Mouse (Mus musculus) limb, embryonic 14.5 days (tissue): Measurements from ENCODE around the gene Prtn3. TPM values are rescaled to one million over a fixed set of nuclear protein-coding genes. Genes with fewer than 3 reads are reported as not detected.

Source experiments
- ATAC-seq: fragments of 200-750 bp; cut with Nextera tagmentation; 2 replicates; pipeline ENCODE4 v1.8.0; 2017; ENCODE audit warnings: low read depth, moderate number of reproducible peaks, moderate TSS enrichment; ENCODE audit not compliant: low FRiP score
- DNase-seq: peaks from one replicate; pipeline ENCODE4 v3.0.0-alpha.2; 2015; ENCODE audit warnings: low spot score
- H3K27ac ChIP-seq: fragments of 300-500 bp; sonication (generic); replicated peaks from 2 replicates; pipeline ENCODE4 v1.5.1; 2014; ENCODE audit warnings: low read depth, mild to moderate bottlenecking, low read length, moderate library complexity, mixed read lengths
- H3K27me3 ChIP-seq: fragments of 300-500 bp; sonication (generic); 2 replicates; pipeline ENCODE4 v1.6.1; 2014; ENCODE audit warnings: low read length, mixed read lengths; ENCODE audit not compliant: control insufficient read depth, insufficient read depth
- H3K36me3 ChIP-seq: fragments of 300-500 bp; sonication (generic); 2 replicates; pipeline ENCODE4 v1.6.1; 2014; ENCODE audit warnings: mild to moderate bottlenecking, low read length, moderate library complexity, mixed read lengths; ENCODE audit not compliant: control insufficient read depth, insufficient read depth
- H3K4me1 ChIP-seq: fragments of 300-500 bp; sonication (generic); 2 replicates; pipeline ENCODE4 v1.6.1; 2014; ENCODE audit warnings: antibody characterized with exemption, low read length, mixed read lengths; ENCODE audit not compliant: control insufficient read depth, insufficient read depth
- H3K4me2 ChIP-seq: fragments of 300-500 bp; sonication (generic); replicated peaks from 2 replicates; pipeline ENCODE4 v1.6.1; 2014; ENCODE audit warnings: low read depth, mild to moderate bottlenecking, low read length, moderate library complexity; ENCODE audit not compliant: severe bottlenecking
- H3K4me3 ChIP-seq: fragments of 300-500 bp; sonication (generic); replicated peaks from 2 replicates; pipeline ENCODE4 v1.5.1; 2014; ENCODE audit warnings: low read length
- H3K9ac ChIP-seq: fragments of 300-500 bp; sonication (generic); 2 replicates; pipeline ENCODE4 v1.6.1; 2014; ENCODE audit warnings: mild to moderate bottlenecking, low read depth, low read length, moderate library complexity; ENCODE audit not compliant: severe bottlenecking
- H3K9me3 ChIP-seq: fragments of 300-500 bp; sonication (generic); 2 replicates; pipeline ENCODE4 v1.6.1; 2016; ENCODE audit warnings: low read length; ENCODE audit not compliant: control insufficient read depth
- POLR2A ChIP-seq: fragments of 200-500 bp; IDR thresholded peaks from 2 replicates; pipeline ENCODE4 v1.8.0; 2012; ENCODE audit warnings: inconsistent platforms, mild to moderate bottlenecking, moderate library complexity, borderline replicate concordance; ENCODE audit not compliant: insufficient read depth, insufficient read length; ENCODE audit errors: extremely low read depth
- WGBS: fragments of 180-500 bp; shearing (Covaris S2); extraction: QIAGEN DNeasy Blood & Tissue Kit; methylation state at CpG from one replicate; pipeline ENCODE4 v1.1.7; 2014; 5-methylcytosine and 5-hydroxymethylcytosine counted together
- polyA plus RNA-seq, 2 experiments: library from polyadenylated mRNA; depleted of rRNA in 1 of 2; stranded (reverse) in 1 of 2; unstranded in 1 of 2; fragments of >200 nt; fragmentation: Nextera tagmentation in 1 of 2; extraction: Ambion mirVana in 1 of 2; gene quantifications; 2 replicates each; pipeline versions ENCODE4 v1.2.1 to v1.2.3; 2012 to 2014

The Prtn3 gene
- polyA plus RNA-seq, 2 experiments: 5.9 to 10.3 TPM

DNA sequence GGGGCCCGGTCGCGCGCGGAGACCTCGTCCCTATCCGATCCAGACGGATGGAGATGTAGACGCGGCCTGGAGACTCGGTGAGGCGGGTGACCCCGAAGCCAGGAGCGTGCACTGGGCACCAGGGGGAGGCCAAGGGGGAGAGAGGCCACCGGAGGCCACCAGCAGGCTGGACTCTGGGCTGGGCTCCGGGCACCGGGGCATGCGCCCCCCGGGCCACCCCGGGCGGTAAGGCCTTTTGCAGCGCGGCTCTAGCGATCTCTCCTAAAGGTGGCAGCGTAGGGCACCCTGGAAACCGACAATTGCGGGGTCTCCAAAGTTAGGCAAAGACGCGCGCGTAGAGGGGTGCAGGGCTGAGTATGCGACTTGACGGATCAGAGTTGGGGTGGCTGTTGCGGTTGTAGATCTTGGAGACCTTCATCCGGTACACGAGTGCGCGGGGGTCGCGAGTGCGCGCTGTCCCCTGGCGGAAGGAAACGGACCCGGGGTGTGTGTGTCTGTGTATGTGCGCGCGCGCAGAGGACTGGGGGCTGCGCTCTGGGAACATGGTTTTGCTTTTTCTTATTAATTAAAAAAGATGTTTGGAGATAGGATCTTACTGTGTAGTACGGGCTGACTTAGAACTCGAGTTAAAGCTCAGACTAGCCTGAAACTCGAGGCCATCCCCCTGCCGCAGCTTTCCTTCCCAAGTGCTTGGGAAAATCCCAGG is 53.2 kb downstream of the Prtn3 start:
- H3K4me3 ChIP-seq: peak overlapping the region; percentile 93
- H3K9ac ChIP-seq: peak overlapping the region; percentile 87
- no peaks in the 10 kb centered on the region for H3K9me3 ChIP-seq
- peak overlapping the region; percentile 90 for H3K4me2 ChIP-seq
- peaks cover 10% of the 10 kb centered on the region for H3K27me3 ChIP-seq
- ATAC-seq (peak; percentile 38), DNase-seq (peak; percentile 52)
- peaks cover 27% of the 10 kb centered on the region for H3K4me1 ChIP-seq
- H3K36me3 ChIP-seq: peaks cover 20% of the 10 kb centered on the region
- WGBS: 2% methylated on average over 44 of the region's 54 CpGs
- no peak for TF ChIP-seq POLR2A
- peak overlapping the region; percentile 89 for H3K27ac ChIP-seq

DNA sequence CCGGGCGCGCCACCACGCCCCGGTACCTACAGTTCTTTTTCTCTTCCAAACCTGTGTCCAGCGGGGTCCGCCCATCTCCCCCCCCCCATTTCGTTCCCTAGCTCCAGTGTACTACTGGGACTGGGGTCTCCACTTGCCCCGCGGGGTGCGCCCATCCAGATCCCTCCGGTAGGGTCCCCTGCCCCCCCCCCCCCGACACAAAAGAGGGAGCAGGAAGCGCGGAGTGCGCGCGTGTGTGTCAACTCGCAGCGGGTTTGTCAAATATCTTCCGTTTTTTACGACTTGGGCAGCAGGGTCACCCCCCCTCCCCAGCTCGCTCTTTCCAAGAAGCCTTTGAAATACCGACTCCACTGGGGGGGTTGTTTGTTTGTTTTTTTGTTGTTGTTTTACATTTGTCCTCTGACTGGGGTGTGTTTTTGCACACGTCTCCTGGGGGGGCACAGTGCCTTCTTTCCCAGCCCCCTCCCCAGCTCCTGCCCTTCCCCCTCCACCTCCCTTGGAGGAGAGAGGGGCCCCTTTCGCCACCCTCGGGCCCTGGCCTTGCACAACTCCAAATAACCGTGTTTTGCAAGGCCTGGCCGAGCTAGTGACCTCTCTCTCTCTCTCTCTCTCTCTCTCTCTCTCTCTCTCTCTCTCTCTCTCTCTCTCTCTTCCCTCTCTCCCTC is 53.9 kb downstream of the Prtn3 start:
- WGBS: under 1% methylated on average over 26 of the region's 29 CpGs
- H3K27me3 ChIP-seq: peaks cover 3% of the 10 kb centered on the region; the same call in 1 of the 2 replicates
- H3K36me3 ChIP-seq: peaks cover 26% of the 10 kb centered on the region
- peak overlapping the region; percentile 89 for H3K27ac ChIP-seq
- no peaks in the 10 kb centered on the region for H3K9me3 ChIP-seq
- ATAC-seq (no peak), DNase-seq (no peak)
- H3K4me3 ChIP-seq: peak overlapping the region; percentile 93
- H3K9ac ChIP-seq: peak overlapping the region; percentile 87
- peaks cover 34% of the 10 kb centered on the region for H3K4me1 ChIP-seq
- no peak for TF ChIP-seq POLR2A
- H3K4me2 ChIP-seq: peak overlapping the region; percentile 90

DNA sequence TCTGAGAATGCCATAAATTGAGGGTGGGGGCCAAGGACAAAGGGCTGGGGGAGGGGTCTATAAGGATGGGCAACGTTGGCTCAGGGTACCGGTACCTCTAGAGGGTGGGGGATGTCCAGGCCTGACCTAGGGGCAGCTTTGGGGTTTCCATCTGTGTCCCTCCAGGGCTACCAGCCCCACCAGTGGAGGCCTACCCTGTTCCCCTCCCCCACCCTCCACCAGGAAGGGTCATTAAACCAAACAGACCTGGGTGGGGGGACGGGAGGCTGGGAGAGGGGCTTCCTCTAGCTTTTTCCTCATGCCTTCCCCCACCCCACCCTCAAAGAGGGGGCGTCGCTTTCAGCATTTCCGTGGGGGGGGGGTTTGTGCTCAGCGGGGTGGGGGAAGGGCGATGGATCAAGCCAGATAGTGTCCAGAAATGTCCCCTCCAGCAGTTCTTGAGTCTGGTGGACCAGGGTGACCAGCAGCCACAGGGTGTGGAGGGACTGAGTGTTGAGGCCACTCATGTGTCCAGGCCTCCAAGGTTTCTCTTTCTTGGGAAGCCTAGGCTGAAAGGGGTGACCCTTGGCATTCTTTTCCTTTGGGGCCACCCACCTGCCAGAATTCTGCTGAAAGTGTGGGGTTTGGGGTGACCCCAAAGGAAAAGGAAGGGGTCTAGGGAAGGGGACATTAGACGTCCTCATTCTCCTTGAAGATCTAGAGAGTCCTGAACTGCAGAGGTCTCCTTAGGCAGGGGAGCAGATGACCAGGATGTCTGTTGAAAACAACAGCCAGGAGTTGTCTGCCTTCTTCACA is 54.8 kb downstream of the Prtn3 start:
- H3K9me3 ChIP-seq: no peaks in the 10 kb centered on the region
- TF ChIP-seq POLR2A: no peak
- no peak for DNase-seq
- H3K4me2 ChIP-seq: peak overlapping the region; percentile 90
- H3K4me1 ChIP-seq: peaks cover 35% of the 10 kb centered on the region
- peak overlapping the region; percentile 87 for H3K9ac ChIP-seq
- WGBS: 8% methylated on average over 9 of the region's 9 CpGs
- H3K27ac ChIP-seq: no peak overlapping the region
- peaks cover 34% of the 10 kb centered on the region for H3K36me3 ChIP-seq
- no peak for ATAC-seq
- H3K4me3 ChIP-seq: peak overlapping the region; percentile 93
- H3K27me3 ChIP-seq: no peaks in the 10 kb centered on the region

DNA sequence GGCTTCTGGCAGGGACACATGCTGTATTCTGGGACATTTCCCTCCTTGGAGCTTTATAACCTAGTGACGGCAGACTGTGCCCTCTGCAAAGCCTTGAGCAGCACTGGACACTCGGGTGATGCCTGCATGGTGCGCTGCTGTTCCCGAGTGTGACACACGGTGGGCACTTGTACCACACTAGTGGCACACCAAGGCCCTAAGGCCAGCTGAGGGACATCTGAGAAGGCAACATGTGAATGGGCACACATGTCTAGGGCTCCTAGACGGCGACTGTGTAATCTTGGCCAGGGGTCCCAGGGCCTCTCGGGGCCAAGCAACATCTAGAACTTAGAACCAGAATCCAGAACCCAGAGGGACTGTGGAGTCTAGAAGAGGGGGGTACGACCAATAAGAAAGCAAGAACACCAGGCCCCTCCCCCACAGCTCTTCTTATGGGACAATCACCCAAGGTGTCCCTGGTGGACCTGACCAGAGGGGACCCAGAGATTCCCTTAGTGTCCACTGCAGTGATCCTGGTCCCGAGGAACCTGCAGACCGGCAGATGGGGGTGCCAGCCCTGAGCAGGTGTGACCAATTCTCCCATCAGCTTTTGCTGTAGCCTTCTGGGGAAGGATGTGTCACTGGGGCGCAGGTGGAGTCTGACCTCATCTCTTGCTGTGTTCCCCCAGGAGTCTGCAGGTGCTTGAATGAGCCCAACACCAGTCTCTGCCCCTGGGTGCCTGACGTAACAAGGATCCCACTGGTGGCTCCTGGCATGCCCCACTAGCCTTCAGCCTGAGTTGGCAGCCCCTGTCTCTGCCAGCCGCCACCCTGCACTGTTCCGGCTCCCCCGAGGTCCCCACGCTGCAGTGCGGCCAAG is 55.9 kb downstream of the Prtn3 start:
- no peak overlapping the region for H3K27ac ChIP-seq
- H3K27me3 ChIP-seq: no peaks in the 10 kb centered on the region
- no peak for TF ChIP-seq POLR2A
- H3K4me2 ChIP-seq: 0 out of 2 replicates have a peak overlapping the region, but pooled peaks have one; percentile 90
- ATAC-seq: no peak
- 87% methylated on average over 18 of the region's 18 CpGs for WGBS
- H3K36me3 ChIP-seq: peaks cover 38% of the 10 kb centered on the region
- DNase-seq: no peak
- H3K9ac ChIP-seq: no peak overlapping the region
- H3K4me1 ChIP-seq: peaks cover 37% of the 10 kb centered on the region
- no peaks in the 10 kb centered on the region for H3K9me3 ChIP-seq
- H3K4me3 ChIP-seq: no peak overlapping the region
